Mouse (Mus musculus): ENCODE results near the gene Tshr. TPM values are rescaled to one million over a fixed set of nuclear protein-coding genes. Genes with fewer than 3 reads are reported as not detected.
A peak's percentile ranks its signal among the peaks of the same experiment; 100 is the strongest.
"Not testable (repeated sequence)": the region's sequence is repeated elsewhere in the genome, so short reads cannot be mapped to it uniquely, and the experiment has no call there.

Tshr gene
- 0.08 and 0.15 TPM in 2 replicates for polyA plus RNA-seq (2014; fragmentation: Nextera tagmentation; extraction: Ambion mirVana)

GRCm38 (mm10) chr12:91384281-91385017 is at the start of gene Tshr, which contains the start of gene Cep128:
Tshr (plus strand) TSS chr12:91384563.
Cep128 (minus strand) TSS chr12:91384409.
- H3K27ac ChIP-seq (ENCODE audit: low read depth, low read length), result no peak within 1 kb of the TSS
- H3K27me3 ChIP-seq (ENCODE audit: control insufficient read depth, insufficient read depth, low read length), result no peaks in the 10 kb centered on the region
- H3K4me2 ChIP-seq (ENCODE audit: low read depth), result peak within 1 kb of the TSS; percentile 67
- H3K9ac ChIP-seq (ENCODE audit: low read length), result peak within 1 kb of the TSS; percentile 44
- H3K36me3 ChIP-seq (ENCODE audit: control insufficient read depth, insufficient read depth, low read length), result no peaks in the 10 kb centered on the region
- no peaks in the 10 kb centered on the region for H3K9me3 ChIP-seq (ENCODE audit: control insufficient read depth, low read length)
- DNase-seq (ENCODE audit: low spot score) (peak; percentile 94), ATAC-seq (ENCODE audit: insufficient read depth, low FRiP score, low TSS enrichment) (peak; percentile 100)
- H3K4me1 ChIP-seq (ENCODE audit: control insufficient read depth, insufficient read depth, low read length), result no peaks in the 10 kb centered on the region
- peak within 1 kb of the TSS; percentile 55 for H3K4me3 ChIP-seq (ENCODE audit: low read depth, low read length)
- WGBS, result 2% methylated on average over 27 of the region's 27 CpGs

- not testable (repeated sequence) for H3K27me3 ChIP-seq (ENCODE audit: control insufficient read depth, insufficient read depth, low read length); H3K27ac ChIP-seq (ENCODE audit: low read depth, low read length); H3K9ac ChIP-seq (ENCODE audit: low read length); DNase-seq (ENCODE audit: low spot score); ATAC-seq (ENCODE audit: insufficient read depth, low FRiP score, low TSS enrichment); H3K4me3 ChIP-seq (ENCODE audit: low read depth, low read length); H3K4me2 ChIP-seq (ENCODE audit: low read depth); H3K4me1 ChIP-seq (ENCODE audit: control insufficient read depth, insufficient read depth, low read length); H3K36me3 ChIP-seq (ENCODE audit: control insufficient read depth, insufficient read depth, low read length); H3K9me3 ChIP-seq (ENCODE audit: control insufficient read depth, low read length)
- WGBS, result 97% methylated on average over 13 of the region's 13 CpGs
Measured at GRCm38 (mm10) chr12:91338656-91339055, 45.7 kb upstream of the Tshr start.

GRCm38 (mm10) chr12:91353783-91354182 is 30.6 kb upstream of the Tshr start:
- ATAC-seq (ENCODE audit: insufficient read depth, low FRiP score, low TSS enrichment), result no peak
- no peaks in the 10 kb centered on the region for H3K9me3 ChIP-seq (ENCODE audit: control insufficient read depth, low read length)
- no peak overlapping the region for H3K4me2 ChIP-seq (ENCODE audit: low read depth)
- no peak overlapping the region for H3K27ac ChIP-seq (ENCODE audit: low read depth, low read length)
- H3K4me3 ChIP-seq (ENCODE audit: low read depth, low read length), result no peak overlapping the region
- WGBS, result 93% methylated on average over 8 of the region's 8 CpGs
- no peak overlapping the region for H3K9ac ChIP-seq (ENCODE audit: low read length)
- H3K36me3 ChIP-seq (ENCODE audit: control insufficient read depth, insufficient read depth, low read length), result no peaks in the 10 kb centered on the region
- no peaks in the 10 kb centered on the region for H3K4me1 ChIP-seq (ENCODE audit: control insufficient read depth, insufficient read depth, low read length)
- no peak for DNase-seq (ENCODE audit: low spot score)
- H3K27me3 ChIP-seq (ENCODE audit: control insufficient read depth, insufficient read depth, low read length), result no peaks in the 10 kb centered on the region

GRCm38 (mm10) chr12:91369173-91369572 is 15.2 kb upstream of the Tshr start:
- Histone ChIP-seq H3K4me3 (ENCODE audit: low read depth, low read length) (no peak overlapping the region), H3K27me3 (ENCODE audit: control insufficient read depth, insufficient read depth, low read length) (no peaks in the 10 kb centered on the region), H3K4me1 (ENCODE audit: control insufficient read depth, insufficient read depth, low read length) (no peaks in the 10 kb centered on the region), H3K9ac (ENCODE audit: low read length) (no peak overlapping the region), H3K9me3 (ENCODE audit: control insufficient read depth, low read length) (no peaks in the 10 kb centered on the region), H3K4me2 (ENCODE audit: low read depth) (no peak overlapping the region), H3K36me3 (ENCODE audit: control insufficient read depth, insufficient read depth, low read length) (no peaks in the 10 kb centered on the region), H3K27ac (ENCODE audit: low read depth, low read length) (no peak overlapping the region)
- ATAC-seq (ENCODE audit: insufficient read depth, low FRiP score, low TSS enrichment) (no peak), DNase-seq (ENCODE audit: low spot score) (no peak)
- 96% methylated on average over 3 of the region's 3 CpGs for WGBS

GRCm38 (mm10) chr12:91383516-91384264 is 673 bp upstream of the Tshr start:
- DNase-seq (ENCODE audit: low spot score), result no peak

GRCm38 (mm10) chr12:91400232-91401048 is 16.1 kb downstream of the Tshr start:
- H3K27me3 ChIP-seq (ENCODE audit: control insufficient read depth, insufficient read depth, low read length), result peaks cover 21% of the 10 kb centered on the region
- peak; percentile 87 for ATAC-seq (ENCODE audit: insufficient read depth, low FRiP score, low TSS enrichment)
- DNase-seq (ENCODE audit: low spot score), result peak; percentile 86
- 1% methylated on average over 37 of the region's 38 CpGs for WGBS
- H3K9ac ChIP-seq (ENCODE audit: low read length), result peak overlapping the region; percentile 26; the same call in 1 of the 2 replicates
- H3K27ac ChIP-seq (ENCODE audit: low read depth, low read length), result no peak overlapping the region
- H3K4me1 ChIP-seq (ENCODE audit: control insufficient read depth, insufficient read depth, low read length), result no peaks in the 10 kb centered on the region
- no peaks in the 10 kb centered on the region for H3K9me3 ChIP-seq (ENCODE audit: control insufficient read depth, low read length)
- peak overlapping the region; percentile 79 for H3K4me2 ChIP-seq (ENCODE audit: low read depth)
- H3K36me3 ChIP-seq (ENCODE audit: control insufficient read depth, insufficient read depth, low read length), result no peaks in the 10 kb centered on the region
- H3K4me3 ChIP-seq (ENCODE audit: low read depth, low read length), result peak overlapping the region; percentile 34

More at GRCm38 (mm10) chr12:91383516-91384264, 673 bp upstream of the Tshr start:
- Histone ChIP-seq H3K4me1 (ENCODE audit: control insufficient read depth, insufficient read depth, low read length) (no peaks in the 10 kb centered on the region), H3K36me3 (ENCODE audit: control insufficient read depth, insufficient read depth, low read length) (no peaks in the 10 kb centered on the region), H3K4me2 (ENCODE audit: low read depth) (peak overlapping the region; percentile 67), H3K9me3 (ENCODE audit: control insufficient read depth, low read length) (no peaks in the 10 kb centered on the region), H3K27ac (ENCODE audit: low read depth, low read length) (no peak overlapping the region), H3K27me3 (ENCODE audit: control insufficient read depth, insufficient read depth, low read length) (no peaks in the 10 kb centered on the region), H3K4me3 (ENCODE audit: low read depth, low read length) (peak overlapping the region; percentile 55), H3K9ac (ENCODE audit: low read length) (peak overlapping the region; percentile 35)
- WGBS, result 9% methylated on average over 19 of the region's 22 CpGs
- ATAC-seq (ENCODE audit: insufficient read depth, low FRiP score, low TSS enrichment), result peak; percentile 66

GRCm38 (mm10) chr12:91401049-91401352 is 16.6 kb downstream of the Tshr start:
- ATAC-seq (ENCODE audit: insufficient read depth, low FRiP score, low TSS enrichment), result no peak

GRCm38 (mm10) chr12:91410306-91410705 is 25.9 kb downstream of the Tshr start:
- H3K4me1 ChIP-seq (ENCODE audit: control insufficient read depth, insufficient read depth, low read length), result no peaks in the 10 kb centered on the region; the same call in 1 of the 2 replicates
- no peak overlapping the region for H3K4me2 ChIP-seq (ENCODE audit: low read depth)
- 93% methylated on average over 4 of the region's 4 CpGs for WGBS
- no peak overlapping the region for H3K27ac ChIP-seq (ENCODE audit: low read depth, low read length)
- H3K36me3 ChIP-seq (ENCODE audit: control insufficient read depth, insufficient read depth, low read length), result no peaks in the 10 kb centered on the region
- H3K9ac ChIP-seq (ENCODE audit: low read length), result no peak overlapping the region
- DNase-seq (ENCODE audit: low spot score) (no peak), ATAC-seq (ENCODE audit: insufficient read depth, low FRiP score, low TSS enrichment) (no peak)
- no peaks in the 10 kb centered on the region for H3K9me3 ChIP-seq (ENCODE audit: control insufficient read depth, low read length)
- H3K4me3 ChIP-seq (ENCODE audit: low read depth, low read length), result no peak overlapping the region
- H3K27me3 ChIP-seq (ENCODE audit: control insufficient read depth, insufficient read depth, low read length), result peaks cover 2% of the 10 kb centered on the region; the same call in 1 of the 2 replicates

More at GRCm38 (mm10) chr12:91401049-91401352, 16.6 kb downstream of the Tshr start:
- 4% methylated on average over 12 of the region's 12 CpGs for WGBS
- Histone ChIP-seq H3K4me3 (ENCODE audit: low read depth, low read length) (peak overlapping the region; percentile 34), H3K4me1 (ENCODE audit: control insufficient read depth, insufficient read depth, low read length) (no peaks in the 10 kb centered on the region), H3K27me3 (ENCODE audit: control insufficient read depth, insufficient read depth, low read length) (peaks cover 21% of the 10 kb centered on the region), H3K9ac (ENCODE audit: low read length) (peak overlapping the region; percentile 26; the same call in 1 of the 2 replicates), H3K36me3 (ENCODE audit: control insufficient read depth, insufficient read depth, low read length) (no peaks in the 10 kb centered on the region), H3K9me3 (ENCODE audit: control insufficient read depth, low read length) (no peaks in the 10 kb centered on the region), H3K4me2 (ENCODE audit: low read depth) (peak overlapping the region; percentile 79), H3K27ac (ENCODE audit: low read depth, low read length) (no peak overlapping the region)
- no peak for DNase-seq (ENCODE audit: low spot score)
